Mouse (Mus musculus) right cerebral cortex, postnatal 4 days (tissue): ENCODE results near the gene Rab22a.
A peak's percentile ranks its signal among the peaks of the same experiment; 100 is the strongest.
"Not testable (repeated sequence)": the region's sequence is repeated elsewhere in the genome, so short reads cannot be mapped to it uniquely, and the experiment has no call there.

ENCODE experiments used
- DNase-seq: peaks from one replicate; pipeline ENCODE4 v3.0.0-alpha.2; 2022

The Rab22a gene

GRCm38 (mm10) chr2:173672328-173672896 lies 12.9 kb downstream of the Rab22a start:
- no peak for DNase-seq

GRCm38 (mm10) chr2:173673469-173673868 lies 13.9 kb downstream of the Rab22a start:
- no peak for DNase-seq

- DNase-seq = no peak
Measured at GRCm38 (mm10) chr2:173678593-173678992, 19.0 kb downstream of the Rab22a start.

GRCm38 (mm10) chr2:173679217-173679616 lies 19.7 kb downstream of the Rab22a start:
- no peak for DNase-seq

GRCm38 (mm10) chr2:173680153-173680552 lies 20.6 kb downstream of the Rab22a start:
- no peak for DNase-seq

- DNase-seq = no peak
Measured at GRCm38 (mm10) chr2:173682773-173683172, 23.2 kb downstream of the Rab22a start.

- DNase-seq = no peak
Measured at GRCm38 (mm10) chr2:173685781-173686361, 26.3 kb downstream of the Rab22a start.

- no peak for DNase-seq
Measured at GRCm38 (mm10) chr2:173687363-173687762, 27.8 kb downstream of the Rab22a start.

- no peak for DNase-seq
Measured at GRCm38 (mm10) chr2:173689835-173690234, 30.3 kb downstream of the Rab22a start.

- DNase-seq = no peak
Measured at GRCm38 (mm10) chr2:173691748-173692147, 32.2 kb downstream of the Rab22a start.

GRCm38 (mm10) chr2:173692693-173693092 lies 33.1 kb downstream of the Rab22a start:
- DNase-seq = no peak

GRCm38 (mm10) chr2:173698850-173699249 lies 39.3 kb downstream of the Rab22a start:
- no peak for DNase-seq

GRCm38 (mm10) chr2:173702096-173702866 lies 42.7 kb downstream of the Rab22a start:
- DNase-seq = peak; percentile 41

GRCm38 (mm10) chr2:173702867-173703237 lies 43.3 kb downstream of the Rab22a start:
- DNase-seq = no peak

GRCm38 (mm10) chr2:173705827-173706551 lies 46.4 kb downstream of the Rab22a start:
- DNase-seq = no peak

- not testable (repeated sequence) for DNase-seq
Measured at GRCm38 (mm10) chr2:173707626-173708025, 48.1 kb downstream of the Rab22a start.

GRCm38 (mm10) chr2:173710193-173710592 lies 50.6 kb downstream of the Rab22a start:
- DNase-seq = no peak

- no peak for DNase-seq
Measured at GRCm38 (mm10) chr2:173712656-173713055, 53.1 kb downstream of the Rab22a start.

GRCm38 (mm10) chr2:173713241-173713640 lies 53.7 kb downstream of the Rab22a start:
- DNase-seq = no peak

GRCm38 (mm10) chr2:173714620-173715218 lies 55.2 kb downstream of the Rab22a start:
- DNase-seq = no peak

GRCm38 (mm10) chr2:173716966-173717365 lies 57.4 kb downstream of the Rab22a start:
- peak; percentile 28 for DNase-seq

GRCm38 (mm10) chr2:173719115-173719514 lies 59.6 kb downstream of the Rab22a start, which contains the start of gene 1700010B08Rik:
Gene 1700010B08Rik, plus strand, starts transcription at chr2:173719415.
- DNase-seq = not testable (repeated sequence)
